Mouse (Mus musculus): ENCODE data around the gene Rfx4. TPM values are rescaled to one million over a fixed set of nuclear protein-coding genes. Genes with fewer than 3 reads are reported as not detected.

Gene Rfx4
- polyA plus RNA-seq, 1 experiment from 2014 or later = 3.8 TPM

DNA sequence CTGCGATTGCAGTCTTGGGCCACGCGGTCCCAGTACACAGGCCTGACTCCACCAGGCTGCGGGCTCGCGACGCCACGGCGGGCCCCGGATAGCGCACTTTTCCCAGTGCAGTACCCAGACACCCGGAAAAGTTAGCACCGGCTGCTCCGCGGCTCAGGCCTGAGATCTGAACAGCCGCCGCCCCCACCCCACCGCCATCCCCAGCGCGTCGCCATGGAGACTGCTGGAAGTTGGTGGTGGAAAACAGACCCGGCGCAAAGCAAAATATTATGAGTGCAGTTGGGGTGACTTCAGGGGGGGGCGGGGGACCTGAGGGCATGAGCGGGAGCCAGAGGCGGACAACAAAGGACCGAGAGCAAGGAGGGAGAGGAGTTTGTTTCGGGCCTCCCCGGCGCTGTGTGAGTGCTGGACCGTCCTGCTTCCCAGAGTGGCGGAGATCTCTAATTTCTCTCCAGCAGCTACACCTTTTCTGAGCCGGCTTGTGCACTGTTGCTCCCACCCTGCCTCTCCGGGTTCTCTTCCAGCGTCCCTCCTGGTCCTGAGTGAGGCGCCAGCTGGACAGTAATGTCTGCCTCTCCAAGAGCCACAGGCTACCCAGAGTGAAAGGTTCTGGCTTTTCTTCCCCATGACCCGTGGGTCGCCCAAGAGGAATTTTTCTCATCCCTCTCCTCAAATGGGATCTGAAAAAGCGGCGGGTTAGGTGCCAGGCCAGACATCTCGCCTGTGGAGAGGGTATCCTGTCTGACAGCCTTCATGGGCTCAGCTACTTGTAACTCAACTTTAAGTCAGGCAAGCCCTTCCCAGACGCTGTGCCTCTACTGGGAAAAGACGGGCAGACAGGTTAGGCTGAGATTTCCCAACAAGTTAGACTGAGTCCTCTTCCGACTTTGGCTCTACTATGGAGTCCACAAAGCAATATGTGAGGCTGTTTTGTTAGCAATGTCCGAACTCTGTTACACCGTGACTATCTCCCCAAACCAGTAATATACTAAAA, 4.6 kb downstream of the Rfx4 start:
- Histone ChIP-seq H3K36me3 (replicated peaks) (no peaks in the 10 kb centered on the region), H3K9me3 (no peaks in the 10 kb centered on the region), H3K4me3 (peak overlapping the region; percentile 59), H3K4me1 (peaks cover 46% of the 10 kb centered on the region), H3K27me3 (replicated peaks; ENCODE audit: low read depth, poor library complexity, severe bottlenecking) (peaks cover 84% of the 10 kb centered on the region), H3K27ac (replicated peaks) (peak overlapping the region; percentile 78)
- 4% methylated on average over 46 of the region's 46 CpGs for WGBS
- DNase-seq (ENCODE audit: low spot score) = peak; percentile 82

GRCm38 (mm10) chr10:84768766-84769165, 12.9 kb downstream of the Rfx4 start:
- no peaks in the 10 kb centered on the region for H3K36me3 ChIP-seq (replicated peaks)
- H3K9me3 ChIP-seq = no peaks in the 10 kb centered on the region
- peaks cover 7% of the 10 kb centered on the region for H3K4me1 ChIP-seq
- WGBS = 78% methylated on average over 10 of the region's 10 CpGs
- H3K4me3 ChIP-seq = no peak overlapping the region
- H3K27ac ChIP-seq (replicated peaks) = no peak overlapping the region
- peaks cover 10% of the 10 kb centered on the region for H3K27me3 ChIP-seq (replicated peaks; ENCODE audit: low read depth, poor library complexity, severe bottlenecking)
- DNase-seq (ENCODE audit: low spot score) = no peak

DNA sequence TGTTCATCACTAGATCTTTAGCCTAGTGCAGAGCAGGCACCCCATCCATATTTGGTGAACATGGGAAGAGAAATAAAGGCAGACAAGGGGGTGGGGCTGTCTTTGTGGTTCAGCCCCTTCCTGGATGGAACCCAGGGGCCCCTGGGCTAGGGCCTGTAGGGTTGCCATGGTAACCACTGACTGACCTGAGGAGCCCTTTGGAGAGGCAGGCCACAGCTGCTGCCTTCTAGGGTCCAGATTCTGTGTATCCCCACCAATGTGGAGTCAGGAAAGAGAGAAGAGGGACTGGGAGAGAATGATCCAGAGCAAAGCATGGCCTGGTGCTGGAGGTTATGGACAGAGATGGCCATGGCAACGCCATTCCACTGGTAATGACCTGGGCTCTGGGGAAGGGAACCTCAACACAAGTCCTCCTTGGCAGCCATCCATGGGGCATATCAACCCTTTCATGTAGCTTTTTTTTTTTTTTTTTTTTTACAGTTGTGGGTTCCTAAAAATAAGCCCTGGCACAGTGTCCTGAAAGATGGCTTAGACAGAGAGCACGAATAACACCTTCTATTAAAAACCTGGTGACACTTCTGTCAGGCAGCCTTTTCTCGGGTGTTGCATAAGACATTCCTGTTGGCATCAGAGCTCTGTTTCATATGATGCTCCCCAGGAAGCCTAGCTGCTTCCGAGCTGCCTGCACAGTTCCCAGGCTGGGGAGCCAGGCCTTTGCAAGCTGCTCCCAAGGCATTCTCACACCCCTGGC, 16.7 kb downstream of the Rfx4 start:
- Histone ChIP-seq H3K4me1 (peaks cover 7% of the 10 kb centered on the region), H3K27me3 (replicated peaks; ENCODE audit: low read depth, poor library complexity, severe bottlenecking) (no peaks in the 10 kb centered on the region), H3K36me3 (replicated peaks) (no peaks in the 10 kb centered on the region), H3K9me3 (no peaks in the 10 kb centered on the region), H3K27ac (replicated peaks) (no peak overlapping the region), H3K4me3 (no peak overlapping the region)
- 86% methylated on average over 4 of the region's 4 CpGs for WGBS
- no peak for DNase-seq (ENCODE audit: low spot score)

GRCm38 (mm10) chr10:84773889-84774288, 18.0 kb downstream of the Rfx4 start:
- Histone ChIP-seq H3K9me3 (no peaks in the 10 kb centered on the region), H3K4me3 (no peak overlapping the region), H3K36me3 (replicated peaks) (no peaks in the 10 kb centered on the region), H3K27me3 (replicated peaks; ENCODE audit: low read depth, poor library complexity, severe bottlenecking) (no peaks in the 10 kb centered on the region), H3K27ac (replicated peaks) (no peak overlapping the region), H3K4me1 (peaks cover 7% of the 10 kb centered on the region)
- no peak for DNase-seq (ENCODE audit: low spot score)
- 84% methylated on average over 4 of the region's 4 CpGs for WGBS

GRCm38 (mm10) chr10:84774573-84774972, 18.7 kb downstream of the Rfx4 start:
- H3K36me3 ChIP-seq (replicated peaks) = no peaks in the 10 kb centered on the region
- H3K27me3 ChIP-seq (replicated peaks; ENCODE audit: low read depth, poor library complexity, severe bottlenecking) = no peaks in the 10 kb centered on the region
- WGBS = 90% methylated on average over 12 of the region's 12 CpGs
- H3K27ac ChIP-seq (replicated peaks) = no peak overlapping the region
- DNase-seq (ENCODE audit: low spot score) = no peak
- H3K4me3 ChIP-seq = no peak overlapping the region
- no peaks in the 10 kb centered on the region for H3K9me3 ChIP-seq
- peaks cover 7% of the 10 kb centered on the region for H3K4me1 ChIP-seq

DNA sequence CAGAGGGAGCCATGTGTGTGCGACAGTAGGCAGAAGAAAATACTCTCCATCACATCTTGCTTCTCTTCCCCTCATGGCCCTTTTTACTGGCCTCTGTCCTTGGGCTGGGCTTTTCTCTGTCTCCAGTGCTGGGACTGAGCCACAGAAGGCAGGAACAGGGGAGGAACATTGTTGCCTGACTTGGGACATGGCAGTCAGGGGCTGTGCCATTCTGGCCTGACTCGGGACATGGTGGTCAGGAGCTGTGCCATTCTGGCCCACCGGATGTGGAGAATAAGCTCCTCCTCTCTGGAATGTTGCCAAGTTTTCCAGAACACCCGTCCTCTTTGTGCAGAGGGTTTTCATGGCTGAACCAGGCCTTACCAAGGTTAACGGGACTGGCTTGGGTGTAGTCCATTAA, 21.2 kb downstream of the Rfx4 start:
- peaks cover 8% of the 10 kb centered on the region for H3K36me3 ChIP-seq (replicated peaks)
- H3K9me3 ChIP-seq = no peaks in the 10 kb centered on the region
- DNase-seq (ENCODE audit: low spot score) = no peak
- H3K4me3 ChIP-seq = no peak overlapping the region
- WGBS = 84% methylated on average over 5 of the region's 5 CpGs
- H3K27me3 ChIP-seq (replicated peaks; ENCODE audit: low read depth, poor library complexity, severe bottlenecking) = no peaks in the 10 kb centered on the region
- peaks cover 5% of the 10 kb centered on the region for H3K4me1 ChIP-seq
- no peak overlapping the region for H3K27ac ChIP-seq (replicated peaks)

GRCm38 (mm10) chr10:84777974-84778373, 22.1 kb downstream of the Rfx4 start:
- H3K36me3 ChIP-seq (replicated peaks) = peaks cover 8% of the 10 kb centered on the region
- H3K4me3 ChIP-seq = no peak overlapping the region
- no peaks in the 10 kb centered on the region for H3K9me3 ChIP-seq
- no peak for DNase-seq (ENCODE audit: low spot score)
- H3K27me3 ChIP-seq (replicated peaks; ENCODE audit: low read depth, poor library complexity, severe bottlenecking) = no peaks in the 10 kb centered on the region
- H3K27ac ChIP-seq (replicated peaks) = no peak overlapping the region
- 68% methylated on average over 7 of the region's 7 CpGs for WGBS
- no peaks in the 10 kb centered on the region for H3K4me1 ChIP-seq

GRCm38 (mm10) chr10:84780828-84781227, 25.0 kb downstream of the Rfx4 start:
- Histone ChIP-seq H3K9me3 (no peaks in the 10 kb centered on the region), H3K27ac (replicated peaks) (no peak overlapping the region), H3K4me3 (no peak overlapping the region), H3K4me1 (0 out of 2 replicates have a peak, but pooled peaks cover 2% of the 10 kb centered on the region), H3K27me3 (replicated peaks; ENCODE audit: low read depth, poor library complexity, severe bottlenecking) (no peaks in the 10 kb centered on the region), H3K36me3 (replicated peaks) (peaks cover 8% of the 10 kb centered on the region)
- no peak for DNase-seq (ENCODE audit: low spot score)
- WGBS = 86% methylated on average over 4 of the region's 4 CpGs

DNA sequence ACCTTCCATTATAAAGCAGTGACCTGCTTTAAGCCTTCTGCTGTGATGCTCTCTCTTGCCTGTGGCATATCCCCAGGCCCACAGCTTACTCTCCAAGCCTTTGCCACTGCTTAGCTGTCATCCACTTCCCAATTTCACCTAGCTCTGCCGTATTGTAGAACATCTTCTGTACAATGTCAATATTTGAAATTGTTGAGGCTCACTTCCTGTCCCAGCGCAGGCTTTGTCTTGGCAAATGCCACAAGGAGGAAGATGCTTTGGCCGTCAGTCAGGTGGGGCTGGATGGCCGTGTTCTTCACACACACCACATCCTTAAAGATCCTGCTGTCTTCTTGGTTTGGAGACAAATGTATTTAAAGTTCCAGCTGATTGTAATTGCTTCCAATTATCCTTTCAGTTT, 29.5 kb downstream of the Rfx4 start:
- H3K36me3 ChIP-seq (replicated peaks) = peaks cover 8% of the 10 kb centered on the region
- WGBS = 84% methylated on average over 4 of the region's 4 CpGs
- H3K4me1 ChIP-seq = 0 out of 2 replicates have a peak, but pooled peaks cover 6% of the 10 kb centered on the region

DNA sequence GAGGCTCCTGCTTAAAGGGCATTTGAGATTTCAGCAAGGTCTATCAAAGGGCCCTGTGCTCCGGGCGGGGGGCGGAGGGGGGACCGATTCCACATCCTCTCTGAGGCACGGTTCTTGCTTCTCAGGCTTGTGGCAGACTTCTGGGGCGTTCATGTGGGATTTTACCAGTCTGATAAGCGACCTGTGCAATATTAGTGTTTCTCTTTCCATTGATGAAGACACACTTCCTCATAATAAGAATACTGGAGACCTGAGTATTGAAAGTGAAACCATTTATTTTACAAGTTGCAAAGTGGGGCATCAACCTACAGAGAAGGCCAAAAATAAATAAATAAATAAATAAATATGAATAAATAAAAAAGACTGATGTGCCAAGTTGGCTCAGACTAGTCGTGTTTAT, 34.5 kb downstream of the Rfx4 start:
- Histone ChIP-seq H3K4me1 (peaks cover 17% of the 10 kb centered on the region), H3K27ac (replicated peaks) (no peak overlapping the region), H3K9me3 (no peaks in the 10 kb centered on the region), H3K4me3 (no peak overlapping the region), H3K36me3 (replicated peaks) (no peaks in the 10 kb centered on the region), H3K27me3 (replicated peaks; ENCODE audit: low read depth, poor library complexity, severe bottlenecking) (no peaks in the 10 kb centered on the region)
- DNase-seq (ENCODE audit: low spot score) = no peak
- WGBS = 86% methylated on average over 8 of the region's 8 CpGs

More for the DNA sequence above, 29.5 kb downstream of the Rfx4 start:
- Histone ChIP-seq H3K27ac (replicated peaks) (no peak overlapping the region), H3K27me3 (replicated peaks; ENCODE audit: low read depth, poor library complexity, severe bottlenecking) (no peaks in the 10 kb centered on the region), H3K4me3 (no peak overlapping the region), H3K9me3 (no peaks in the 10 kb centered on the region)
- no peak for DNase-seq (ENCODE audit: low spot score)

GRCm38 (mm10) chr10:84791181-84791580, 35.3 kb downstream of the Rfx4 start:
- WGBS = 89% methylated on average over 3 of the region's 3 CpGs
- no peaks in the 10 kb centered on the region for H3K36me3 ChIP-seq (replicated peaks)
- peaks cover 17% of the 10 kb centered on the region for H3K4me1 ChIP-seq
- DNase-seq (ENCODE audit: low spot score) = no peak
- no peaks in the 10 kb centered on the region for H3K27me3 ChIP-seq (replicated peaks; ENCODE audit: low read depth, poor library complexity, severe bottlenecking)
- no peaks in the 10 kb centered on the region for H3K9me3 ChIP-seq
- H3K27ac ChIP-seq (replicated peaks) = no peak overlapping the region
- H3K4me3 ChIP-seq = no peak overlapping the region

DNA sequence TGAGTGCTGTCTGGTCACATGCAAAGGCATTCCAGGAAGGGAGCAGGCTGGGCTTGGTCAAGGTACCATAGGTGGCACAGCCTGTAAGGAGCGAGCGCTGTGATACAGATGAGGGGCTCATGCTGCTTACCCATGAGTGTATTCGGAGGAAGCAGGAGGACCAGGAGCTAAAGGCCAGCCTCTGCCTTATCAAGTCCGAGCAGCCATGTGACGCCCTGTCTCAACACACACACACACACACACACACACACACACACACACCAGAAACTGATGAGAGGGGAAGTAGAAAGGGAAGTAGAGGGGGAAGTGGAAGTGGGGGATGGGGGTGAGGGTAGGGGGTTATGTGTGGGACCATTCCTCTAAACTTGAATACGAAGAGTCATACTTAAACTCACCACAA, 45.7 kb downstream of the Rfx4 start:
- Histone ChIP-seq H3K4me3 (no peak overlapping the region), H3K4me1 (0 out of 2 replicates have a peak, but pooled peaks cover 4% of the 10 kb centered on the region), H3K9me3 (no peaks in the 10 kb centered on the region), H3K36me3 (replicated peaks) (no peaks in the 10 kb centered on the region), H3K27ac (replicated peaks) (no peak overlapping the region), H3K27me3 (replicated peaks; ENCODE audit: low read depth, poor library complexity, severe bottlenecking) (0 out of 2 replicates have a peak, but pooled peaks cover 5% of the 10 kb centered on the region)
- WGBS = 86% methylated on average over 6 of the region's 6 CpGs
- no peak for DNase-seq (ENCODE audit: low spot score)
